Mouse (Mus musculus) hindbrain, postnatal 0 days (tissue): Measurements from ENCODE around the gene Rpia. TPM values are rescaled to one million over a fixed set of nuclear protein-coding genes. Genes with fewer than 3 reads are reported as not detected.
A peak's percentile ranks its signal among the peaks of the same experiment; 100 is the strongest.

Experiments
- ATAC-seq: fragments of 200-750 bp; cut with Nextera tagmentation; 2 replicates; pipeline ENCODE4 v1.8.0; 2017; ENCODE audit warnings: mild to moderate bottlenecking, moderate TSS enrichment, moderate library complexity
- DNase-seq: peaks from one replicate; pipeline ENCODE4 v3.0.0-alpha.2; 2015; ENCODE audit warnings: low spot score
- H3K27ac ChIP-seq: fragments of 300-500 bp; sonication (generic); 2 replicates; pipeline ENCODE4 v1.5.1; 2014; ENCODE audit warnings: mild to moderate bottlenecking
- H3K27me3 ChIP-seq: fragments of 300-500 bp; sonication (generic); 2 replicates; pipeline ENCODE4 v1.6.1; 2014; ENCODE audit warnings: low read length, mixed read lengths; ENCODE audit not compliant: insufficient read depth
- H3K36me3 ChIP-seq: fragments of 300-500 bp; sonication (generic); 2 replicates; pipeline ENCODE4 v1.6.1; 2014; ENCODE audit warnings: low read length, mixed read lengths; ENCODE audit not compliant: insufficient read depth
- H3K4me1 ChIP-seq: fragments of 300-500 bp; sonication (generic); 2 replicates; pipeline ENCODE4 v1.6.1; 2014; ENCODE audit warnings: antibody characterized with exemption, low read length, mixed read lengths; ENCODE audit not compliant: insufficient read depth
- H3K4me2 ChIP-seq: fragments of 300-500 bp; sonication (generic); 2 replicates; pipeline ENCODE4 v1.6.1; 2014; ENCODE audit warnings: low read depth, mild to moderate bottlenecking, low read length, moderate library complexity, mixed read lengths
- H3K4me3 ChIP-seq: fragments of 300-500 bp; sonication (generic); 2 replicates; pipeline ENCODE4 v1.5.1; 2014; ENCODE audit warnings: low read length
- H3K9ac ChIP-seq: fragments of 300-500 bp; sonication (generic); replicated peaks from 2 replicates; pipeline ENCODE4 v1.6.1; 2014; ENCODE audit warnings: mild to moderate bottlenecking, low read length, moderate library complexity, mixed read lengths
- H3K9me3 ChIP-seq: fragments of 300-500 bp; sonication (generic); 2 replicates; pipeline ENCODE4 v1.6.1; 2016; ENCODE audit warnings: low read length, mixed read lengths
- CTCF ChIP-seq: IDR thresholded peaks from 2 replicates; pipeline ENCODE4 v1.5.1; 2016; ENCODE audit warnings: antibody characterized with exemption, control low read depth, low read depth
- WGBS: fragments of 180-500 bp; shearing (Covaris S2); extraction: QIAGEN DNeasy Blood & Tissue Kit; methylation state at CpG from one replicate; pipeline ENCODE4 v1.1.7; 2014; 5-methylcytosine and 5-hydroxymethylcytosine counted together
- polyA plus RNA-seq: library from polyadenylated mRNA; unstranded; fragments of >200 nt; fragmentation: Nextera tagmentation; extraction: Ambion mirVana; gene quantifications from 2 replicates; pipeline ENCODE4 v1.2.1, GENCODE M21; 2015
- total RNA-seq: library from RNA; depleted of rRNA; stranded (reverse); fragments of >200 nt; gene quantifications from 2 replicates; pipeline ENCODE4 v1.2.3, GENCODE M21; 2014

Rpia gene
- total and polyA plus RNA-seq, 2 experiments from 2014 or later = 1.7 to 9.0 TPM

DNA sequence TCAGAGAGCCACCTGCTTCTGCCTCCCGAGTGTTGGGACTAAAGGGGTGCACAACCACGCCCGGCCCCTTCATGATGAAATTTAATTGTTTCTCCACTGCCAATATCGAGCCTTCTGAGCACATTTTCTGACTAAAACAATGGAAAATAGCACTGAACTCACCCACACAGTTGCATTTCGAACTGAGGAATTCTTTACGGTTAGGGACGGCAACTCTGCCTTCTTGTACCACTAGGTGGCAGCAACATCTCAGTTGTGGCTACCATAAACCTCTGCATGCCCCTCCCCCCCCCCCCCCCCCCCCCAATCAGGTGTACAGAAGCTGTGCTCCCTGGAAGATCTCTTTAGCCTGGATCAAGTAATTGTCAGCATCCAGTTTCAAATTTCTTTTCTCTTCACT lies 13.2 kb upstream of the Rpia start:
- 15% methylated on average over 7 of the region's 7 CpGs for whole genome bisulfite sequencing
- H3K4me3 ChIP-seq = no peak overlapping the region
- H3K4me1 ChIP-seq = no peaks in the 10 kb centered on the region
- H3K9me3 ChIP-seq = no peaks in the 10 kb centered on the region
- peak; percentile 71 for TF ChIP-seq CTCF
- peak; percentile 61 for ATAC-seq
- no peak overlapping the region for H3K27ac ChIP-seq
- DNase-seq = peak; percentile 88
- 0 out of 2 replicates have a peak, but pooled peaks cover 4% of the 10 kb centered on the region for H3K27me3 ChIP-seq
- peak overlapping the region; percentile 48 for H3K4me2 ChIP-seq
- H3K9ac ChIP-seq = no peak overlapping the region
- no peaks in the 10 kb centered on the region for H3K36me3 ChIP-seq

DNA sequence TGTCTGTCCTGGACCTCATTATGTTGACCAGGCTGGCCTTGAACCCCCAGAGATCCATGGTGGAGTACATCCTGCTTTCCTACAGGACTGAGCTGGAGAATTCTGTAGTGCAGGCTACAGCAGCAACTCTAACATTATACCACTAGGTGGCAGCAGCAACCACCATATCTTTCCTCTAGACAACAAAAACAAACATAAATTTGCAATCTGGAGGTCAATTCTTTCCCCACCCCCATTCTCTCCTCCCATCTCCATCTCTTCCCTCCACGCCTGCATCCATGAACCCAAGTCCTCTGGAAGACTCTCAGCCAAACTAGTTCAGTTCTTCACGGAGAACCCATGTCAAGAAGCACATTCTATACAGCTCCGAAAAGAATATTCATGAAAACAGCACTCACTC lies 12.6 kb upstream of the Rpia start:
- no peak overlapping the region for H3K27ac ChIP-seq
- no peak overlapping the region for H3K4me3 ChIP-seq
- WGBS = 20% methylated on average over 3 of the region's 3 CpGs
- H3K27me3 ChIP-seq = 0 out of 2 replicates have a peak, but pooled peaks cover 4% of the 10 kb centered on the region
- ATAC-seq = peak; percentile 57
- no peaks in the 10 kb centered on the region for H3K4me1 ChIP-seq
- TF ChIP-seq CTCF = peak; percentile 82
- no peaks in the 10 kb centered on the region for H3K9me3 ChIP-seq
- H3K9ac ChIP-seq = no peak overlapping the region
- peak; percentile 77 for DNase-seq
- H3K36me3 ChIP-seq = no peaks in the 10 kb centered on the region
- H3K4me2 ChIP-seq = peak overlapping the region; percentile 48

DNA sequence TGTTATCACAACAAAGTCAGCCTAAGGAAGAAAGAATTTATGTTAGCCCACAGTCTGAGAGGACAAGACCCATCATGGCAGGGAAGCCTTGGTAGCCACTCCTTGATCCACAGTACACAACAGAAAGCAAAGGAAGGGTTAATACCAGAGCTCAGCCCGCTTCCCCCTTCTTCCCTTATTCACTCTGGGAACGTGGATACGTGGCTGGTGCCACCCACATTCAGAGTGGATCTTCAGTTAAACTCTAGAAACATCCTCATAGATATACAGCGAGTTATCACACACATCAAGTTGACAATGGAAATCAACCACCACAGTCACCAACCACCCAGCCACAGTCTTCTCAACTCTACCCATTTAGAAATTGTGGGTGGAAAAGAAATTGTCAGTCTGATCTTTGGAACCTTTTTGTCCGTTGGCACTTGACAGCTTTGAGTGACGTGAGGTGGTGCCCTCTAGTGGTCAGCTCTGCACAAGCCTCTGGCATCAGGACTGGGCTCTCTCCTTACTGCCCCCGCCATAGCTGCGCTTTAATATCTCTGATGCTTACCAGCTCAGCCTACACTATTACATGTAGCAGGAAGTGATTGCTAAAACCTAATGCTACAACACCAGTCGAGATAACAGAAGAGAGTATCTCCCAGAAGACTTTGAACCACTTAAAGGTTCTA lies 5.7 kb upstream of the Rpia start:
- Histone ChIP-seq H3K4me1 (peaks cover 3% of the 10 kb centered on the region; the same call in 1 of the 2 replicates), H3K9ac (no peak overlapping the region), H3K4me3 (no peak overlapping the region), H3K4me2 (no peak overlapping the region), H3K9me3 (no peaks in the 10 kb centered on the region), H3K27me3 (0 out of 2 replicates have a peak, but pooled peaks cover 4% of the 10 kb centered on the region), H3K27ac (no peak overlapping the region), H3K36me3 (no peaks in the 10 kb centered on the region)
- TF ChIP-seq CTCF = peak; percentile 80
- peak; percentile 65 for DNase-seq
- ATAC-seq = peak; percentile 72
- WGBS = 21% methylated on average over 9 of the region's 9 CpGs

DNA sequence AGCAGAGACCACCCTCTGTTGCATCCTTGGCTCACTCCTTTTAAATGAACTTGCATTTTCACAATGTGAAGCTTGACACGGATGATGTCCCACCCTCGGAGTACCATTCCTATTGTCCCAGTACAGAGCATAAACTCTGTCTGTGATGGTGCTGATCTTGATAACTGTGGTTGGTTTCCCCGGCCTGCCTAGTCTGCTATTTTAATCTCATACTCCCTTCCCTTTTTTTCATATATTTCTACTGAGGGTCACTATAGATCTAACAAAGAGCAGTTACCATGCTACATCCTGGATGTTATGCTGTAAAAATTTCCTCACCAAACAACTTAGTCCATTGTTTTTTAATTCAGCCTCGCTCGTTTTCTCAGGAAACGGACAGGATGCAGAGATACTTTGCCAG lies 4.9 kb upstream of the Rpia start:
- peaks cover 6% of the 10 kb centered on the region; the same call in 1 of the 2 replicates for H3K4me1 ChIP-seq
- no peak overlapping the region for H3K4me2 ChIP-seq
- DNase-seq (no peak), ATAC-seq (no peak)
- TF ChIP-seq CTCF = no peak
- no peak overlapping the region for H3K27ac ChIP-seq
- no peak overlapping the region for H3K4me3 ChIP-seq
- H3K9me3 ChIP-seq = no peaks in the 10 kb centered on the region
- H3K9ac ChIP-seq = no peak overlapping the region
- H3K27me3 ChIP-seq = no peaks in the 10 kb centered on the region
- H3K36me3 ChIP-seq = no peaks in the 10 kb centered on the region
- 76% methylated on average over 6 of the region's 6 CpGs for WGBS

DNA sequence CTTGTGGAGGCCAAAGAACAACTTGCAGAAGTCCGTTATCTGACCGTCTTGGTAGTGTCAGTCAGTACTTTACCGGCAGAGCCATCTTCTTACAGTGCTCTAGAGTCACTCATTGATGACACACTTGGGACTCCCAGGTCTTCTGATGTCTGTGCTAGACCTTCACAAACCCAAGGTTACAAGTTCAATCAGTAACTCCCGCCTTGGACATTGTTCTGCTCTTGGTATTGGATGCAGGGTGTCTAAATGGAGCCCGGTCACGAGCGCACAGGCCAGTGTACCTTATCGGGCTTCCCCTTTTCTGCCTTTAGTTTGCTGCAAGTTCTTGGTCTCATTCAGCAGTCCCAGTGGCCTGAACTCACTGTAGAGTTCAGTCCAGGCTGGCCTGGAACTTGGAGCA lies 612 bp upstream of the Rpia start:
- H3K36me3 ChIP-seq = no peaks in the 10 kb centered on the region
- peak; percentile 2; the same call in 1 of the 2 replicates for ATAC-seq
- 44% methylated on average over 8 of the region's 8 CpGs for WGBS
- peak overlapping the region; percentile 43 for H3K9ac ChIP-seq
- peak overlapping the region; percentile 76 for H3K4me2 ChIP-seq
- no peaks in the 10 kb centered on the region for H3K27me3 ChIP-seq
- no peak for TF ChIP-seq CTCF
- DNase-seq = no peak
- no peak overlapping the region for H3K27ac ChIP-seq
- H3K4me1 ChIP-seq = peaks cover 17% of the 10 kb centered on the region
- H3K4me3 ChIP-seq = peak overlapping the region; percentile 70
- H3K9me3 ChIP-seq = no peaks in the 10 kb centered on the region

DNA sequence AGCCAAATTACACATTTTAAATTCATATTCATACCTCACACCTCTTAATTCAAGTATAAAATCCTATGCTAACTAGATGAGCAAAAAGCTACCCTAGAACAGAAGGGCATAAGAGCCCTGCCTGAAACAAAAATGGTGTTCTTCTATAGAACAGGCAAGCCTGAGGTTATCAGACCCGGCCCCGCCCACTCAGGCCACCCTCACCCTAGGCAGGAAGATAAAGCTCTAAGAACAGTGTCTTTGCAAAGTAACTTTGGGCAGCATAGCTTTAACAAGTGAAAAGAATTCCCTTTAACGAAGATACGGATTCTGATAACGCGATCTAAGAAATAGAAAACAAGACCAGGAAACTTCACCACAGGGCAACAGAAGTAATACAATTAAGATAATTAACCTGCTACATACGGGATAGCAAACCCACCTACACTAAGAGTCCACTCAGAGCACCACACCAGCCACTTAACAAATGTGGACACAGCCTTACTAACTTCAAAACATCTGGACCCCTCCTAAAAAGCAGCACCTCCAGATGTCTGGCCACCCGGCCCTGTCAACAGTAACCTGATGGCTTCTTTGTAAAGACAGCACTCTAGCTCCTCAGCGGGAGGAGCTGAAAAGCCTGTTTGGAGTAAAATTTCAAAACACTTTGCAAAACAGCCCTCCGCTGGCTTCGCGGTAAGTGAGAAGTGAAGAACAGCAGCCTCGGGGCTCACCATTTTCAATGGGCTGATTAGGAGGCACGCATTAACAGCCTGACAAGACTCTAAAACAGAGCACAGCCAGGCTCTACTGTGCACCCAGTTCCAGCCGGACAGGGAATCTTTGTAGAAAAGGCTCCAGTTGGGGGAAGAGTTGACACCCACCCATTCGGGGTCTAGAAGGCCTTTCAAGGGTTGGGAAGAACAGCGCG lies 925 bp downstream of the Rpia start:
- Histone ChIP-seq H3K36me3 (no peaks in the 10 kb centered on the region), H3K27ac (peak overlapping the region; percentile 80), H3K9me3 (no peaks in the 10 kb centered on the region), H3K9ac (peak overlapping the region; percentile 67), H3K4me2 (peak overlapping the region; percentile 76), H3K4me3 (peak overlapping the region; percentile 70), H3K4me1 (peaks cover 17% of the 10 kb centered on the region), H3K27me3 (no peaks in the 10 kb centered on the region)
- no peak for TF ChIP-seq CTCF
- peak; percentile 25 for ATAC-seq
- DNase-seq = peak; percentile 50
- 8% methylated on average over 18 of the region's 18 CpGs for WGBS
